Mouse (Mus musculus) left cerebral cortex, postnatal 14 days (tissue): ENCODE measurements around the gene F11r. TPM values are rescaled to one million over a fixed set of nuclear protein-coding genes. Genes with fewer than 3 reads are reported as not detected.

ENCODE experiments used
- DNase-seq, 2 experiments: peaks; one replicate each; pipeline ENCODE4 v3.0.0; 2021 to 2022; ENCODE audit warnings: low spot score in 2 of 2, mixed read lengths in 1 of 2
- intact Hi-C: fragments of 180-260 bp; cut with DNase I; formaldehyde crosslinking; loops from one replicate; pipeline ENCODE4 v1.15.1; 2025
- total RNA-seq, 2 experiments: library from RNA; stranded (reverse); gene quantifications; 2 replicates each; pipeline ENCODE4 v1.2.3; 2021

F11r gene
- total RNA-seq, 2 experiments from 2014 or later, result 7.4 to 8.3 TPM

- peak; percentile 95 to 98 for DNase-seq
- intact Hi-C loops, result loop anchor here (1.0 to 5.0 kb wide), 3 partner anchors 64 to 154 kb away; partner anchors contain the start of gene Klhdc9
Measured at GRCm38 (mm10) chr1:171503250-171503591, 65.9 kb downstream of the F11r start, which contains the start of gene Alyref2. Alyref2 (plus strand) TSS chr1:171503478.

GRCm38 (mm10) chr1:171503592-171504291, 66.4 kb downstream of the F11r start:
- intact Hi-C loops, result loop anchor here (1.0 to 5.0 kb wide), 3 partner anchors 64 to 154 kb away; partner anchors contain the start of gene Klhdc9
- DNase-seq, result peak; percentile 34 to 51

- intact Hi-C loops, result loop anchor here (5.0 kb wide), 2 partner anchors 142 to 153 kb away; partner anchors contain the start of gene Klhdc9
- DNase-seq, result no peak
Measured at GRCm38 (mm10) chr1:171504586-171504985, 67.3 kb downstream of the F11r start.

- intact Hi-C loops, result loop anchor here (2.0 kb wide), 1 partner anchor 26 kb away; no protein-coding TSS in a partner anchor
- no peak for DNase-seq
Measured at GRCm38 (mm10) chr1:171513234-171513633, 75.9 kb downstream of the F11r start.

- no peak for DNase-seq
- intact Hi-C loops, result loop anchor here (2.0 kb wide), 1 partner anchor 25 kb away; no protein-coding TSS in a partner anchor
Measured at GRCm38 (mm10) chr1:171513760-171514159, 76.4 kb downstream of the F11r start.

Other genes with a start within 250 kb of the F11r start
- 10 to 100 TPM; 47.4 to 67.2 TPM for gene Pcp4l1, start 241.3 kb upstream of the F11r start, total RNA-seq
- gene Nr1i3, start 223.6 kb upstream of the F11r start, total RNA-seq, result not detected
- 10 to 100 TPM; 69.6 to 72.1 TPM for gene Tomm40l, start 215.0 kb upstream of the F11r start, total RNA-seq
- 1 to 10 TPM; 1.6 to 4.9 TPM for gene Apoa2, start 212.5 kb upstream of the F11r start, total RNA-seq
- gene Fcer1g, start 203.2 kb upstream of the F11r start, total RNA-seq, result 10 to 100 TPM; 11.1 to 16.0 TPM
- gene Adamts4, start 187.1 kb upstream of the F11r start, total RNA-seq, result 10 to 100 TPM; 11.1 to 17.0 TPM
- gene Ndufs2, start 186.1 kb upstream of the F11r start, total RNA-seq, result 100 to 1,000 TPM; 265 to 285 TPM
- 10 to 100 TPM; 59.8 to 61.3 TPM for gene B4galt3, start 167.2 kb upstream of the F11r start, total RNA-seq
- gene Ppox, start 156.3 kb upstream of the F11r start, total RNA-seq, result 10 to 100 TPM; 20.5 to 23.9 TPM
- 10 to 100 TPM; 54.1 to 58.0 TPM for gene Usp21, start 149.5 kb upstream of the F11r start, total RNA-seq
- 100 to 1,000 TPM; 106 to 113 TPM for gene Ufc1, start 142.5 kb upstream of the F11r start, total RNA-seq
- gene Dedd, start 108.4 kb upstream of the F11r start, total RNA-seq, result 10 to 100 TPM; 35.9 to 38.1 TPM
- 10 to 100 TPM; 41.0 to 44.4 TPM for gene Nit1, start 91.9 kb upstream of the F11r start, total RNA-seq
- 100 to 1,000 TPM in 1 of 2 experiments, 10 to 100 TPM in 1; 99.0 to 109 TPM for gene Pfdn2, start 91.9 kb upstream of the F11r start, total RNA-seq
- gene Klhdc9, start 76.7 kb upstream of the F11r start, total RNA-seq, result 1 to 10 TPM; 4.7 to 7.2 TPM
- 1 to 10 TPM; 1.0 to 1.4 TPM for gene Nectin4, start 67.4 kb upstream of the F11r start, total RNA-seq
- 1 to 10 TPM; 1.8 to 1.9 TPM for gene Arhgap30, start 48.6 kb upstream of the F11r start, total RNA-seq
- 100 to 1,000 TPM; 105 to 107 TPM for gene Usf1, start 26.2 kb upstream of the F11r start, total RNA-seq
- 1 to 10 TPM; 1.7 to 3.2 TPM for gene Tstd1, start 18.7 kb upstream of the F11r start, total RNA-seq
- gene Alyref2, start 65.9 kb downstream of the F11r start, total RNA-seq, result 1 to 10 TPM; 4.8 to 5.3 TPM
- gene Itln1, start 97.8 kb downstream of the F11r start, total RNA-seq, result not detected
- gene Cd244a, start 121.7 kb downstream of the F11r start, total RNA-seq, result not detected
- gene Ly9, start 169.9 kb downstream of the F11r start, total RNA-seq, result not detected
- gene Slamf7, start 215.5 kb downstream of the F11r start, total RNA-seq, result under 1 TPM in 1 of 2 experiments, not detected in 1; 0.11 TPM
- under 1 TPM; 0.38 to 0.40 TPM for gene Cd48, start 244.5 kb downstream of the F11r start, total RNA-seq